Mouse (Mus musculus): ENCODE data around the gene Fntb. TPM values are rescaled to one million over a fixed set of nuclear protein-coding genes. Genes with fewer than 3 reads are reported as not detected.

Gene Fntb
- polyA plus RNA-seq, 1 experiment from 2014 or later, result 48.8 TPM

DNA sequence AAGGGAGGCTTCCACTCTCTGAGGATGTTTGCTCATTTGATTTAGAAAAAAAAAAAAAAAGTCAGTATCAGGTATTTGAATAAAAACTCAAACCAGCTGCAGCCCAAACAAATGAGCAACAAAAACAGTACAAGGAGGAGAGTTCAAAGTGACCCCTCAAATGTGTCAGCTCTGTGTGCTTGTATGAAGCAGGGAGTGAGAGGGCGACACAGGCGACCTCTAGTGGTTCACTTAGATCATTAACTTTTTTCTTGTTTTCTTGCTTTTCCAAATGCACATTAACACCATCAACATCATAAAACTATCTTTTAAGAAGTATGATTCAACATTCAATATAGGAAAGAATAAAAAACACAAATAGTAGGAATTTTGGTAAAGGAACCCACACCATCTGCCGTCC, 67.3 kb downstream of the Fntb start:
- no peak overlapping the region for H3K9ac ChIP-seq (ENCODE audit: low read length)
- WGBS, result 4% methylated on average over 3 of the region's 3 CpGs
- H3K36me3 ChIP-seq (ENCODE audit: control insufficient read depth, insufficient read depth, low read length), result no peaks in the 10 kb centered on the region
- H3K4me3 ChIP-seq (ENCODE audit: low read depth, low read length), result no peak overlapping the region
- H3K9me3 ChIP-seq (ENCODE audit: control insufficient read depth, low read length), result no peaks in the 10 kb centered on the region
- H3K4me1 ChIP-seq (ENCODE audit: control insufficient read depth, insufficient read depth, low read length), result no peaks in the 10 kb centered on the region
- DNase-seq (ENCODE audit: low spot score), result peak; percentile 58
- H3K4me2 ChIP-seq (ENCODE audit: low read depth, severe bottlenecking), result no peak overlapping the region
- ATAC-seq (ENCODE audit: insufficient number of reproducible peaks, low FRiP score, low TSS enrichment, low read depth), result no peak
- H3K27ac ChIP-seq (replicated peaks; ENCODE audit: low read depth, low read length), result no peak overlapping the region
- H3K27me3 ChIP-seq (ENCODE audit: control insufficient read depth, insufficient read depth, low read length), result no peaks in the 10 kb centered on the region

DNA sequence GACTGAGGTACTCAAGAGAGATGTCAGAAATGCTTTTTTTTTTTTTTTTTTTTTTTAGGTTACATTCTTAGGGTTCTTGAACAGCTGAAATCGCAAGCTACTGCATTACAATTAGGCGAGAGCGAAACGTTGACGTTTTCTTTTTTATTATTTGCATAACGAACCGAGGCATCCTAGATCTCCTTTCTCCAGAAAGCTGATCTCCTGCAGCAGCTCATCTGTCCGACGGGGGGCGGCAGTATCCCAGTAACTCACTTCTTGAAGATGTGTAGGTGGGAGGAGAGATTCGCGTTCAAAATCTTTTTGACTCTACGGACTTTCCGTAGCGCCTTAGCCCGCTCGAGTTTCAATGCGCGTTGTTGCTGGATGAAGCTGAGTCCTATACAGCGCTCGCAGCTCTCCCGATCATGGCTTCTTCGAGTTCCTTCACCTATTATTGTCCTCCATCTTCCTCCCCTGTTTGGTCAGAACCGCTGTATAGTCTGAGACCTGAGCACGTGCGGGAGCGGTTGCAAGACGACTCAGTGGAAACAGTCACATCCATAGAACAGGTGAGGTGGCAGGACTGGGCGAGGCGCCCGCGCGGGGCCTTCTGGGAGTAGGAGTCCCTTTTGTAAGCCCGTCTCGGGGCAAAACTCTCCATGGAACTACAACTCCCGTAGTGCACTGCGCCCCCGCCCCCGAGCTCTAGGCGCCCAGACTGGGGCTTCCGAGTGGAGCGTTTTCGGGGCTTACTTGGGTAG, 71.9 kb downstream of the Fntb start:
- peak; percentile 98 for ATAC-seq (ENCODE audit: insufficient number of reproducible peaks, low FRiP score, low TSS enrichment, low read depth)
- no peaks in the 10 kb centered on the region for H3K27me3 ChIP-seq (ENCODE audit: control insufficient read depth, insufficient read depth, low read length)
- peak overlapping the region; percentile 48 for H3K4me3 ChIP-seq (ENCODE audit: low read depth, low read length)
- WGBS, result under 1% methylated on average over 43 of the region's 43 CpGs
- no peak overlapping the region for H3K27ac ChIP-seq (replicated peaks; ENCODE audit: low read depth, low read length)
- H3K4me2 ChIP-seq (ENCODE audit: low read depth, severe bottlenecking), result peak overlapping the region; percentile 69
- H3K36me3 ChIP-seq (ENCODE audit: control insufficient read depth, insufficient read depth, low read length), result no peaks in the 10 kb centered on the region
- peaks cover 5% of the 10 kb centered on the region; the same call in 1 of the 2 replicates for H3K4me1 ChIP-seq (ENCODE audit: control insufficient read depth, insufficient read depth, low read length)
- H3K9ac ChIP-seq (ENCODE audit: low read length), result peak overlapping the region; percentile 68
- H3K9me3 ChIP-seq (ENCODE audit: control insufficient read depth, low read length), result no peaks in the 10 kb centered on the region
- peak; percentile 97 for DNase-seq (ENCODE audit: low spot score)

DNA sequence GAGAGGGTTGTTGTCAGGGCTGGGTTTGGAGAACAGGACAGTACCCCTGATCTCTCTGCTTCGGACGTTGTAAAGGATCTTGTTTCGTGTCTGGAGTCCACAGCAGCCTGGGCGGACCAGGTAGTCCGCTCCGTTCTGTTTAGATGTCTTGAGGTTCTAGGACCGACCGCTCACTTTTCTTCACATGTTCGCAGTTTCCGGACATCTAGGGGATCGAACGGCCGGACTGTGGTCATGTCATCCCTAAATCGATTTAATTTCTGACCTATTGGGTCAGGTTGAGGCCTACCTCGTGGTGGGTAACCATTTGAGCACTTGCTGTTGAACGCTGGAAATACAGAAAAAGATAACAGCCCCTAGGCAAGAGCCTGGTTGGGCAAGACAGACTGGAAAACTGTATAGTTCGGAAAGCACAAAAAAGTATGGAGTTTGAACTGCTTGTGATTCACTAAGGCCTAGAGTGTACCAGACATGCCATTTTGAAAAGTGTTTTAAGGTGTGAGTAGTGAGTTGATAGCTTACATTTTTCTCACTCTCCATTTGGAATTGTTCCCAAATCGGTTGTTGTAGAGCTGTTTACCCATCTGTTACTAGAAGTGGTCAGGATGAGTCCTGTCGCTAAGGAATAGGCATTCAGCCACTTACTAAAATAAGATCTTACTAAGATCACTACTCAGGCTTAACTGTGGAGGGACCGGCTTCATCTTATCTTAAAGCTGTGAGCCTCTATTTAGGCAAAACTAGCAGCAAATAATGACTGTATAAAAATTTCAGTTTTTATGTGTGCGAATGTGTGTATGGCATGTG, 72.7 kb downstream of the Fntb start:
- H3K4me1 ChIP-seq (ENCODE audit: control insufficient read depth, insufficient read depth, low read length), result peaks cover 5% of the 10 kb centered on the region; the same call in 1 of the 2 replicates
- H3K27ac ChIP-seq (replicated peaks; ENCODE audit: low read depth, low read length), result no peak overlapping the region
- no peaks in the 10 kb centered on the region for H3K36me3 ChIP-seq (ENCODE audit: control insufficient read depth, insufficient read depth, low read length)
- 16% methylated on average over 21 of the region's 21 CpGs for WGBS
- ATAC-seq (ENCODE audit: insufficient number of reproducible peaks, low FRiP score, low TSS enrichment, low read depth) (no peak; the same call in 1 of the 2 replicates), DNase-seq (ENCODE audit: low spot score) (no peak)
- peak overlapping the region; percentile 69 for H3K4me2 ChIP-seq (ENCODE audit: low read depth, severe bottlenecking)
- H3K9me3 ChIP-seq (ENCODE audit: control insufficient read depth, low read length), result no peaks in the 10 kb centered on the region
- peak overlapping the region; percentile 68 for H3K9ac ChIP-seq (ENCODE audit: low read length)
- peak overlapping the region; percentile 48 for H3K4me3 ChIP-seq (ENCODE audit: low read depth, low read length)
- no peaks in the 10 kb centered on the region for H3K27me3 ChIP-seq (ENCODE audit: control insufficient read depth, insufficient read depth, low read length)

DNA sequence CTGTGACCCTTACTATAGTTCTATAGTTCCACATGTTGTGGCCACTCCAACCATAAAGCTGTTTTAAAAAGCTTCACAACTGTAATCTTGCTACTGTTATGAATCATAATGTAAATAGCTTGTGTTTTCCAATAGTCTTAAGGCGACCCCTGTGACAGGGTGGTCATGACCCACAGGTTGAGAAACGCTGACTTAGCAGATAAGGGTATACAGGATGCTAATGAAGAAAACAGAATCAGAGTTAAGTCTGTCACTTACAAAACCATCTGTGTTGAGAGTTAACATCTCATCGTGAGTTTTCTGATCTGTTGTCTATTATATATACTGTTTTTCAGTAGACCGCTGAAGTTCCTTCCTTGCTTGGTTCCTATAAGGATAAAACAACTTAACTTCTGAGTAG, 73.9 kb downstream of the Fntb start:
- ATAC-seq (ENCODE audit: insufficient number of reproducible peaks, low FRiP score, low TSS enrichment, low read depth) (no peak), DNase-seq (ENCODE audit: low spot score) (no peak)
- Histone ChIP-seq H3K9ac (ENCODE audit: low read length) (no peak overlapping the region), H3K36me3 (ENCODE audit: control insufficient read depth, insufficient read depth, low read length) (no peaks in the 10 kb centered on the region), H3K27ac (replicated peaks; ENCODE audit: low read depth, low read length) (no peak overlapping the region), H3K4me1 (ENCODE audit: control insufficient read depth, insufficient read depth, low read length) (peaks cover 5% of the 10 kb centered on the region; the same call in 1 of the 2 replicates), H3K9me3 (ENCODE audit: control insufficient read depth, low read length) (no peaks in the 10 kb centered on the region), H3K4me3 (ENCODE audit: low read depth, low read length) (no peak overlapping the region), H3K4me2 (ENCODE audit: low read depth, severe bottlenecking) (no peak overlapping the region), H3K27me3 (ENCODE audit: control insufficient read depth, insufficient read depth, low read length) (no peaks in the 10 kb centered on the region)
- 95% methylated on average over 4 of the region's 4 CpGs for WGBS

DNA sequence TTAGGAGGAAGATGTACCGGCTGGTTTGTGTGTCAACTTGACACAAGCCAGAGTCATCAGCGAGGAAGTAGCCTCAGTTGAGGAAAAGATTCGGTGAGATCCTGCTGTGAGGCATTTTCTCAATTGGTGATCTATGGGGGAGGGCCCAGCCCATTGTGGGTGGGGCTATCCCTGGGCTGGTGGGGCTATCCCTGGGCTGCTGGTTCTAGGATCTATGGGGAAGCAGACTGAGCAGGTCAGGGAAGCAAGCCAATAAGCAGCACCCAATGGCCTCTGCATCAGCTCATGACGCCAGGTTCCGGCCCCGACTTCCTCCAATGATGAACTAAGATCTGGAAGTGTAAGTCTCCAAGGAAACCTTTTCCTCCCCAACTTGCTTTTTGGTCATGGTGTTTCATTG, 74.7 kb downstream of the Fntb start:
- no peak for DNase-seq (ENCODE audit: low spot score)

DNA sequence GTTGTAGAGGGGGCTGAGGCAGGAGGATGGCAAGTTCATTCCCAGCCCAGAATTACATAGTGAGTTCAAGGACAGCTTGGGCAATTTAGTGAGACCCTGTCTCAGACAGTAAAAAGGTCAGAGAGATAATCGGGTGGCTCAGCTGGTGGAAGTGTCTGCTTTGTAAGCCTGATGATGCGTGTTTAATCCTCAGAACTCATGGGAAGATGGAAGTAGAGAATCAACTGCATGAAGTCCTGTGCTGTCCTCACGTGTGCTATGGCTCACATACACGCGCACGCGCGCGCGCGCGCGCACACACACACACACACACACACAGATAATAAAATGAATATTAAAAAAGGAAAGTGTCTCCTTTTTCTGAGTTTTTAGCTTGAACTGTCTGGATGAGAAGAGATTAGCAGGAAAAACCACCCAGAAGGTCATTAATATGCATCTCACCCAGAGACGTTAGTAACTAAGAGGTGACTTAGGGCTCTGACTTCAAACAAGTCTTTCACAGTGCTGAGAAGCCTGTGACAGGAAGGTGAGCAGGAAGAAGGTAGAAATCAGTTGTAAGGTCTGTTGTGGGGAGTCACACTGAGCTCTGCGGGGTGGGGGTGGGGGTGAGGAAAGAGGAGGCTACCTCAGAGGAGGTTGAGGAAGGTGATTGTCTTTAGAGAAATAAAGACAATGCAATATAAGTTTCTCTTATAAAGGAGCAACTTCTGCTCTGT, 79.1 kb downstream of the Fntb start:
- Histone ChIP-seq H3K27ac (replicated peaks; ENCODE audit: low read depth, low read length) (no peak overlapping the region), H3K4me1 (ENCODE audit: control insufficient read depth, insufficient read depth, low read length) (no peaks in the 10 kb centered on the region), H3K4me2 (ENCODE audit: low read depth, severe bottlenecking) (no peak overlapping the region), H3K9me3 (ENCODE audit: control insufficient read depth, low read length) (no peaks in the 10 kb centered on the region), H3K9ac (ENCODE audit: low read length) (no peak overlapping the region), H3K27me3 (ENCODE audit: control insufficient read depth, insufficient read depth, low read length) (no peaks in the 10 kb centered on the region), H3K36me3 (ENCODE audit: control insufficient read depth, insufficient read depth, low read length) (no peaks in the 10 kb centered on the region), H3K4me3 (ENCODE audit: low read depth, low read length) (no peak overlapping the region)
- WGBS, result 86% methylated on average over 15 of the region's 15 CpGs
- no peak for ATAC-seq (ENCODE audit: insufficient number of reproducible peaks, low FRiP score, low TSS enrichment, low read depth)
- DNase-seq (ENCODE audit: low spot score), result no peak

More for the DNA sequence above, 74.7 kb downstream of the Fntb start:
- peaks cover 5% of the 10 kb centered on the region; the same call in 1 of the 2 replicates for H3K4me1 ChIP-seq (ENCODE audit: control insufficient read depth, insufficient read depth, low read length)
- H3K27ac ChIP-seq (replicated peaks; ENCODE audit: low read depth, low read length), result no peak overlapping the region
- H3K4me2 ChIP-seq (ENCODE audit: low read depth, severe bottlenecking), result no peak overlapping the region
- H3K4me3 ChIP-seq (ENCODE audit: low read depth, low read length), result no peak overlapping the region
- no peaks in the 10 kb centered on the region for H3K9me3 ChIP-seq (ENCODE audit: control insufficient read depth, low read length)
- H3K27me3 ChIP-seq (ENCODE audit: control insufficient read depth, insufficient read depth, low read length), result no peaks in the 10 kb centered on the region
- ATAC-seq (ENCODE audit: insufficient number of reproducible peaks, low FRiP score, low TSS enrichment, low read depth), result no peak
- 73% methylated on average over 6 of the region's 6 CpGs for WGBS
- no peak overlapping the region for H3K9ac ChIP-seq (ENCODE audit: low read length)
- H3K36me3 ChIP-seq (ENCODE audit: control insufficient read depth, insufficient read depth, low read length), result no peaks in the 10 kb centered on the region

DNA sequence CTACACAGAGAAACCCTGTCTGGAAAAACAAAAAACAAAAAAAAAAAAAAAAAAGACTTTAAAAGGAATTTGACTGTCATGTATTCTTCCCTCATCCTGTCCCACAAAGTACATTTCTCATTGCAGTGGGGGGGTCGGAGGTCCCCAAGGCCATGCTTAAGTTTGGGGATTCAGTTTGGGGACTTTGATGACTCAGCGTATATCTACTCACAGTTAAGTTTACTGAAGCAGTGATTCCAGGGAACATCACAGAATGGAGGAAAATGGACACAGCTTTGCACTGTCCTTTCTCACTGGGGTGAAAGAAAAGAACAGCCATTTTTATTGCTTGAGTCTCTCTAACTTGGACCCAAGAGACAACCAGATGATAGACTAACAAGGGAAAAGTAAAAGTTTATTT, 87.0 kb downstream of the Fntb start:
- WGBS, result 88% methylated on average over 2 of the region's 2 CpGs
- Histone ChIP-seq H3K9me3 (ENCODE audit: control insufficient read depth, low read length) (no peaks in the 10 kb centered on the region), H3K27me3 (ENCODE audit: control insufficient read depth, insufficient read depth, low read length) (no peaks in the 10 kb centered on the region), H3K4me3 (ENCODE audit: low read depth, low read length) (no peak overlapping the region), H3K36me3 (ENCODE audit: control insufficient read depth, insufficient read depth, low read length) (no peaks in the 10 kb centered on the region), H3K4me2 (ENCODE audit: low read depth, severe bottlenecking) (no peak overlapping the region), H3K27ac (replicated peaks; ENCODE audit: low read depth, low read length) (no peak overlapping the region), H3K9ac (ENCODE audit: low read length) (no peak overlapping the region), H3K4me1 (ENCODE audit: control insufficient read depth, insufficient read depth, low read length) (no peaks in the 10 kb centered on the region)
- ATAC-seq (ENCODE audit: insufficient number of reproducible peaks, low FRiP score, low TSS enrichment, low read depth) (no peak), DNase-seq (ENCODE audit: low spot score) (no peak)

DNA sequence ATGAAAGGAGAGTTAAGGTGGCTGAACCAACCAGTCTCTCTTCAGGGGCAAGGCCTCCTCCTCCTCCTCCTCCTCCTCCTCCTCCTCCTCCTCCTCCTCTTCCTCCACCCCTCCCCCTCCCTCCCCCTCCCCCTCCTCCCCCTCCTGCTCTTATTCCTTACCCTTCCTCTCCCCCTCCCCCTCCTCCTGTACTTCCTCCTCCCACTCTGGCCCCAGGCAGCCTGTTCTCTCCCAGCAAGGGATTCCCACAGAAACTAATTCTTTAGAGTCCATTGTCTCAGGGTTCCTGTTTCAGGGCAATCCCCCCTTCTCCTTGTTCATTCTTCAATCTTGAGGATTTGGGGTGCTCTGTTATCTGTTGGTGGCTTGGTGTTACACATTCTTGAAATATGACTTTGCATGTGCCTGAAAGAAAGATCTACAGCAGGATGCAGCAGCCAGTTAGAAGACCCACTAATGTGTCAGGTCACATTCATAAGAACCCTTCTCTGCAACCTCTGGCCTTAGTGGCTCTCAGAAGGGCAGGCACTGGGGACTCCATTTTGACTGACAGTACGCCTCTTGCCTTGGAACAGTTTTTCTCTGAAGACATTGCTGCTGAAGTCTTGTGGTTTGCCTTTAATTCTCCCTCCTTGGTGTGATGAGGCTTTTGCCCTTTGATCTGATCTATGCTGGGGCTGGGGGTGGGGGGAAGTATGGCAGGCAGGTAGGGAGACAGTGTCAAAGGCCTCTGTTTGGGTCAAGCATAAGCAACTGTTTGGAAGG, 88.2 kb downstream of the Fntb start:
- Histone ChIP-seq H3K27me3 (ENCODE audit: control insufficient read depth, insufficient read depth, low read length) (no peaks in the 10 kb centered on the region), H3K9me3 (ENCODE audit: control insufficient read depth, low read length) (no peaks in the 10 kb centered on the region), H3K4me3 (ENCODE audit: low read depth, low read length) (no peak overlapping the region), H3K4me1 (ENCODE audit: control insufficient read depth, insufficient read depth, low read length) (no peaks in the 10 kb centered on the region), H3K27ac (replicated peaks; ENCODE audit: low read depth, low read length) (no peak overlapping the region), H3K9ac (ENCODE audit: low read length) (no peak overlapping the region), H3K4me2 (ENCODE audit: low read depth, severe bottlenecking) (no peak overlapping the region), H3K36me3 (ENCODE audit: control insufficient read depth, insufficient read depth, low read length) (no peaks in the 10 kb centered on the region)
- DNase-seq (ENCODE audit: low spot score) (no peak), ATAC-seq (ENCODE audit: insufficient number of reproducible peaks, low FRiP score, low TSS enrichment, low read depth) (no peak)
- WGBS, result 72% methylated on average over 1 of the region's 1 CpGs
